Mouse (Mus musculus) retina, postnatal 1 day (tissue): ENCODE measurements at regions not wholly inside any gene's neighbourhood (a gene's known extent, or its start where the extent isn't known, plus 50 kb on each side); places are given as distances from the start of the nearest gene placed in this dataset.

Experiments
- DNase-seq: peaks from one replicate; pipeline ENCODE4 v3.0.0-alpha.2; 2012

DNA sequence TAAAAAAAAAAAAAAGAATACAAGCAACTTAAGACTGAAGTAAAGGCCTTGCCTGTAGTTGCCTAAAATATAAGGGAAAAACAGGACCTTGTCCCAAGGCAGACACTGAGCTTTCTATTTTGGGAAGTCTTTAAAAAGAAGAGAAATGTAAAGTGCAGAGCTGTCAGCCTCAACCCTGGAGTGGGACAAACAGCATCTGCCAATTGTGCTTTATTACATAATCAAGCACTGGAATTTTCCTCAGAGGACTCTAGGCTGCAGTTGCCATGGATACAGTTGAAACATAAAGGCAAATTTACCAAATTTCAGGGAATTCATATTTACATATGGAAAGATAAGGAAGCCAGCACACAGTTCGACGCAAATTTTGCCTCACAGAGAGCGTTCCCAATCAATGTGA lies 406.7 kb downstream of the Gm597 start:
- DNase-seq = no peak

DNA sequence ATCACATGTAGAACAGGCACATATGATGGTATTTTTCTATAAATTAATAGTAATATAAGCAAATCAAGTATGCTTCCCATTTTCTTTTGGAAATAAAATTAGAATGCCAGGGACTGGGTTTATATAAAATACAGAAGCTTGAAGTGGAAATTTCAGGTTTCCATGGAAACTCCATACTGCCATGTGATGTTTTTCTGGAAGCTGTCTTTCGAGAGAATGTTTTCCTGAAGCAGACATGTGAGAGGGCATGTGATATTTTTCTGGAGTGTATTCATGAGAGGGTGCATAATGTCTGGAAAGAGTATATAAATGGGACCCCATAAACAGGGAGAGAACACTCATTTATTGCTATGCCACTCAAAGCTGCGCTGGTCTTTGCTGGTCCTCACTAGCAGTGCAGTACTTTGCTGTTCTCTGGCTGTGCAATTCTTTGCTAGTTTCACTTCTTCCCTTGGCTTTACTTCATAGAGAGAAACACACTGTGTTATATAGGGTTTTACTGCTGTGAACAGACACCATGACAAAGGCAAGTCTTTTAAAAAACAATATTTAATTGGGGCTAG lies 430.6 kb downstream of the Gm597 start:
- no peak for DNase-seq

DNA sequence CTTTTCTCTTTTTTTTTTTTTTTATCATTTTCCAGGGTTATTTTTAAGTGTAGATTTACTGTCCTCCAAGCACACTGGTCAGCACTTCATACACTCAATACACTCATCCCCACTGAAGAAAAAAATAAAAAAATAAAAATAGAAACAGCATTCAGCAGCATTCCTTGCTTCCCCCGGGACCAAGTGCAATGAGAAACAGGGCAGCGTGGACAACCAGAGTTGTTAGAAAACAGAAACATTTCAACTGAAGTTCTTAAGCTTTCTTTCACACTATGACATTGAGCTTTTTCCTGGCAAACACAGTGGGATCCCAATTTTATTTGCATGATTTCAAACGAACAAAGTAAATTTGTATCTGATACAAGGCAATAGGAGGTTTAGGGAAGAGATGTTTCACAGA lies 431.5 kb downstream of the Gm597 start:
- DNase-seq = no peak

DNA sequence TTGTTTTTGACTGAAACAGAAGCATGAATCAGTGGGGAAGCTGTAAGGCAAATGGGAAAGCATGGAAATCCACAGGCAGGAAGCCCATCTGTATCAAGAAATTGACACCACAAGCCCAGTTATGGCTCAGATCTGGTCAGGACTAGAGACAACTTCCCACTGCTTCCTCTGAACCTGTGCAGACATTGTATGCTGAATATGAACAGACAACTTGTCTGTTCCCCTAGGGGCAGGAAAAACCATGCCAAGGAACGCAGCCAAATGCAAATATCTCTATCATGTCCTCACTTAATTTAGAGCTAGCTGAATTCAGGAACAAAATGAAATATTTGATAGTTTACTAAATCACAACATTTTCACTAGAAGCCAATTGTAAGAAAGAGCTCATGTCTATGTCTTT lies 440.0 kb downstream of the Gm597 start:
- no peak for DNase-seq

DNA sequence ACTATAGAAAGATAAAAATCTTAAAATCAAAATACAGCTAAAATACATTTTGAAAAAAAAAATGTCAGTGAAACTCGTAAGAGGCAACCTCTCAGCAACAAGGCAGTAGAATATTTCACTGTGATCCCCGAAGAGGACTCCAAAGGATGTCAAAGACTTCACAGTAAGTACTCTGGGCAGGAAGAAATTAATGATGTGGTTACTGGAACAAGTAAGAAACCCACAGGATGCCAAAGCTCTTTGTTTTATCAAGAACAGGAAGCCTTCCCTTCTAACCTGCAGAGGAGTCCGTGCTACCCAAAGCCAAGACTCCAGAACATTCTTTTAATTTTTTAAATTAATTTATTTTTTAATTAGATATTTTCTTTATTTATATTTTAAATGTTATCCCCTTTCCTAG lies 445.7 kb downstream of the Gm597 start:
- DNase-seq = no peak

DNA sequence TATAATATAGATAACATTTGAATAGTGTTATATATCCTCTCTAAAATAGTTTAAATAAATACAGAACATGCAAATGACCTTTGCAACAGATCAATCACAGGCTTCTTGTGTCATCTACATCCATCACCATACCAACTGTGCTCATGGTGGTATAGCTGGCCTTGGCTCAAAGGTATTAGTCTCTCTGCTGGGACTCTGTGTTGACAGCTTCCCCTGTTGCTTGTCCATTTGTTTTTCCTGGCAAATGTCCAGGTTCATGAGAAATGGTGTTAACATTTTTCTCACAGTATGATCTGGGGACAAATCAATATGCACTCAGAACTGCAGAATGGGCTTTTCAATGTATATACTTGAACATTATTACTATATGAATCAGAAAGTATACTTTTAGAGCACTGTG lies 448.0 kb downstream of the Gm597 start:
- DNase-seq = peak; percentile 4

DNA sequence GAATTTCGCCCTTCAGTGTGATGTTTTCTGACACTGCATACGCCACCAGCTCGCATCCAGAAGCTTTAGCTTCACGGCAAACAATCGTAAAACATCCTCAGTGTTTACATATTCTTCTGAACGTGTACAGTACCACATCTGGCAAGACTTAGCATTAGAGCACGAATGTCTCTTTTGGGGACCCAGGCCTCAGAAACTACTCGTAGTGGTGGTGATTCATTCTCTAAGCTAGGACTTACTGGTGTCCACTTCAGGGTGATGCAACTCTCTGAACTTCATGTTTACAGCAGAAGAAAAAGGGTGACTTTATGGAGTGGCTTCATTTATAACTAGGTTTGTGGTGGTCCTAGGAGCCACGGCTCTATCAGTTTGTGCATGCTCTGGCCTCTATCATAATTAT lies 451.1 kb downstream of the Gm597 start:
- no peak for DNase-seq

DNA sequence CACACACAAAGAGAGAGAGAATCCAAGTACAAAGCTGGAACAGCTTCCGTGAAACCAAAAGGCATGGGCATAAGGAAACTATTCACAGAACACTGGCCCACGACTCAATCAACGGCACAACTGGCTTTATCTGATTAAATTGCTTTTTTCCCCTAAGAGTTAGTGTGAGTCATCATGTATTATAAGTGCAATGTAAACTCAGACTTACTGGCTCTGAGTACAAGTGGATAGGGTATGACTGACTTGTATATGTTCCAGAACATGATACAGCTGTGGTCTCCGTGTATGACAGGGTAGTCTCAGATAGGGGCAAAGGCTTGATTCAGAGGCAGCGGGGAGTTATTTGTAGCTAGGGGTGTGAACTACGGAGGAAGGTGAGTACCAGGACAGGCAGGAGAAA lies 451.5 kb downstream of the Gm597 start:
- no peak for DNase-seq

DNA sequence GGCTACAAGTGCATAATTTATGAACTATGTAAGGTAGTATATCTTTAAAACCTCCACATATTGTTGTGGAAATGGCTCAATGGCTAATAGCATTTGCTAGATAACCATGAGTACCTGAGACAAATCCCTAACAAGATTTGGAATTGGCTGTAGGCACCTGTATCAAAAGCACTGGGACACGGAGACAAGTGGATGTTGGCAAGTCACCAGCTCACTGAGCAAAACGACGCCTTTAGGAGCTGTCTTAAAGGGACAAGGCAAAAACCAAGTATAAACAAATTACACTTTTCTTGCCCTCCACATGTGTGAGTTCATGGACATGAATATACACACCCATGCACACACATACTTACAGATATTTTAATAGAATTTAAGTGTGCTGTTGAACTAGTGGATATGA lies 455.9 kb downstream of the Gm597 start:
- no peak for DNase-seq
